Mouse (Mus musculus): ENCODE results near the gene Rassf5. TPM values are rescaled to one million over a fixed set of nuclear protein-coding genes. Genes with fewer than 3 reads are reported as not detected.
A peak's percentile ranks its signal among the peaks of the same experiment; 100 is the strongest.
"Not testable (repeated sequence)": the region's sequence is repeated elsewhere in the genome, so short reads cannot be mapped to it uniquely, and the experiment has no call there.

Rassf5 gene
- polyA plus RNA-seq, 1 experiment from 2014 or later, result 4.0 TPM

GRCm38 (mm10) chr1:131153018-131153629, 91.9 kb downstream of the Rassf5 start, which contains the start of gene Eif2d:
TSS of gene Eif2d (plus strand) at chr1:131153181.
- ATAC-seq (ENCODE audit: low read depth), result peak; percentile 100
- DNase-seq (ENCODE audit: low spot score), result peak; percentile 95
- Histone ChIP-seq H3K4me3 (ENCODE audit: low read depth, low read length) (peak within 1 kb of the TSS; percentile 83), H3K4me1 (ENCODE audit: control insufficient read depth, insufficient read depth, low read length) (peaks cover 7% of the 10 kb centered on the region), H3K36me3 (ENCODE audit: control insufficient read depth, insufficient read depth, low read length) (peaks cover 8% of the 10 kb centered on the region; the same call in 1 of the 2 replicates), H3K4me2 (ENCODE audit: low read depth, low read length) (peak within 1 kb of the TSS; percentile 87), H3K9me3 (ENCODE audit: control insufficient read depth, low read length) (no peaks in the 10 kb centered on the region), H3K27ac (replicated peaks; ENCODE audit: low read depth, low read length) (no peak within 1 kb of the TSS; the same call in 1 of the 2 replicates), H3K27me3 (replicated peaks; ENCODE audit: control insufficient read depth, insufficient read depth, low read length) (no peaks in the 10 kb centered on the region), H3K9ac (ENCODE audit: low read depth, low read length) (peak within 1 kb of the TSS; percentile 80)
- WGBS, result under 1% methylated on average over 21 of the region's 27 CpGs

DNA sequence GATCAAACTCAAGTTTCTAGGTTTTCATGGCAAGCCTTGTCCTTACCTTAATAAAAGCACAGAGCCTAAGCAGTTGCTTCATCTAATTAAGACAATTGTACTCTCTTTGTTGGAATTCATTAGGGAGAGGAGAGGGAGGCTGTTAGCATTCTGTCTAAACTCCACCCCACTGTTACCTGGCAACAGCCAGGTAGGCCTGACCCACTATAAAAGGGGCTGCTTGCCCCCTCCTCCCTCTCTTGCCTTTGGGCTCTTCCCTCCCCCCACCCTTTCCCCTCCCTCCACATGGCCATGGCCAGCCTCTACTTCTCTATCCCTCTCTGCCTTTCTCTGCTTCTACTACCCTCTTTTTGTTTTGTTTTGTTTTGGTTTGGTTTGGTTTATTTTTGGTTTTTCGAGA, 95.6 kb downstream of the Rassf5 start:
- H3K27ac ChIP-seq (replicated peaks; ENCODE audit: low read depth, low read length), result no peak overlapping the region
- WGBS, result 55% methylated on average over 1 of the region's 1 CpGs

GRCm38 (mm10) chr1:131146181-131146614, 98.9 kb downstream of the Rassf5 start:
- Histone ChIP-seq H3K9me3 (ENCODE audit: control insufficient read depth, low read length) (no peaks in the 10 kb centered on the region), H3K4me1 (ENCODE audit: control insufficient read depth, insufficient read depth, low read length) (no peaks in the 10 kb centered on the region), H3K36me3 (ENCODE audit: control insufficient read depth, insufficient read depth, low read length) (no peaks in the 10 kb centered on the region), H3K4me2 (ENCODE audit: low read depth, low read length) (no peak overlapping the region), H3K27ac (replicated peaks; ENCODE audit: low read depth, low read length) (no peak overlapping the region), H3K27me3 (replicated peaks; ENCODE audit: control insufficient read depth, insufficient read depth, low read length) (no peaks in the 10 kb centered on the region), H3K9ac (ENCODE audit: low read depth, low read length) (no peak overlapping the region), H3K4me3 (ENCODE audit: low read depth, low read length) (no peak overlapping the region)
- WGBS, result 78% methylated on average over 3 of the region's 3 CpGs
- DNase-seq (ENCODE audit: low spot score) (no peak), ATAC-seq (ENCODE audit: low read depth) (no peak)

More for the DNA sequence above, 95.6 kb downstream of the Rassf5 start:
- ATAC-seq (ENCODE audit: low read depth) (no peak), DNase-seq (ENCODE audit: low spot score) (no peak)
- H3K9ac ChIP-seq (ENCODE audit: low read depth, low read length), result no peak overlapping the region
- H3K36me3 ChIP-seq (ENCODE audit: control insufficient read depth, insufficient read depth, low read length), result no peaks in the 10 kb centered on the region
- H3K27me3 ChIP-seq (replicated peaks; ENCODE audit: control insufficient read depth, insufficient read depth, low read length), result no peaks in the 10 kb centered on the region
- H3K4me1 ChIP-seq (ENCODE audit: control insufficient read depth, insufficient read depth, low read length), result peaks cover 7% of the 10 kb centered on the region
- H3K4me3 ChIP-seq (ENCODE audit: low read depth, low read length), result no peak overlapping the region
- H3K9me3 ChIP-seq (ENCODE audit: control insufficient read depth, low read length), result no peaks in the 10 kb centered on the region
- no peak overlapping the region for H3K4me2 ChIP-seq (ENCODE audit: low read depth, low read length)

- not testable (repeated sequence) for H3K36me3 ChIP-seq (ENCODE audit: control insufficient read depth, insufficient read depth, low read length); H3K27me3 ChIP-seq (replicated peaks; ENCODE audit: control insufficient read depth, insufficient read depth, low read length); ATAC-seq (ENCODE audit: low read depth); H3K4me2 ChIP-seq (ENCODE audit: low read depth, low read length); DNase-seq (ENCODE audit: low spot score); H3K27ac ChIP-seq (replicated peaks; ENCODE audit: low read depth, low read length); H3K4me3 ChIP-seq (ENCODE audit: low read depth, low read length); H3K9ac ChIP-seq (ENCODE audit: low read depth, low read length); H3K4me1 ChIP-seq (ENCODE audit: control insufficient read depth, insufficient read depth, low read length); H3K9me3 ChIP-seq (ENCODE audit: control insufficient read depth, low read length)
- 83% methylated on average over 3 of the region's 3 CpGs for WGBS
These were observed 99.8 kb downstream of the Rassf5 start for GRCm38 (mm10) chr1:131145222-131145621.

DNA sequence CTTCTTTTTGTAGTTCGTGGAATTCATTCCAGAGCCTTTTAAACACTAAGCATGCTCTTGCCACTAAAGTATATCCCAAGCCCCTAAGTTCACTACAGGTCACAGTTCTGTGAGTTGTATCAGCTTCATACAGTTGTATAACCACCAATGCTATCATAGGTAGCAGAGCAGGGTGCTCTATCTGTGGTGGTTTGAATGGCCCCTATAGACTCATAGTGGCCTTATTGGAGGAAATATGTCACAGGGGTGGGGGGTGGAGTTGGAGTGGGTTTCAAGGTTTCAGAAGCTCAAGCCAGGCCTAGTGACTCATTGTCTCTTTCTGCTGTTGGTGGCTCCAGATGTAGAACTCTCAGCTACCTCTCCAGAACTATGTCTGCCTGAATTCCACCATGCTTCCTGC, 102.6 kb downstream of the Rassf5 start:
- Histone ChIP-seq H3K27ac (replicated peaks; ENCODE audit: low read depth, low read length) (no peak overlapping the region), H3K4me2 (ENCODE audit: low read depth, low read length) (no peak overlapping the region), H3K9ac (ENCODE audit: low read depth, low read length) (no peak overlapping the region), H3K27me3 (replicated peaks; ENCODE audit: control insufficient read depth, insufficient read depth, low read length) (no peaks in the 10 kb centered on the region), H3K9me3 (ENCODE audit: control insufficient read depth, low read length) (no peaks in the 10 kb centered on the region), H3K4me3 (ENCODE audit: low read depth, low read length) (no peak overlapping the region), H3K36me3 (ENCODE audit: control insufficient read depth, insufficient read depth, low read length) (no peaks in the 10 kb centered on the region), H3K4me1 (ENCODE audit: control insufficient read depth, insufficient read depth, low read length) (no peaks in the 10 kb centered on the region)
- DNase-seq (ENCODE audit: low spot score) (no peak), ATAC-seq (ENCODE audit: low read depth) (no peak)
- WGBS, result 74% methylated on average over 1 of the region's 1 CpGs

DNA sequence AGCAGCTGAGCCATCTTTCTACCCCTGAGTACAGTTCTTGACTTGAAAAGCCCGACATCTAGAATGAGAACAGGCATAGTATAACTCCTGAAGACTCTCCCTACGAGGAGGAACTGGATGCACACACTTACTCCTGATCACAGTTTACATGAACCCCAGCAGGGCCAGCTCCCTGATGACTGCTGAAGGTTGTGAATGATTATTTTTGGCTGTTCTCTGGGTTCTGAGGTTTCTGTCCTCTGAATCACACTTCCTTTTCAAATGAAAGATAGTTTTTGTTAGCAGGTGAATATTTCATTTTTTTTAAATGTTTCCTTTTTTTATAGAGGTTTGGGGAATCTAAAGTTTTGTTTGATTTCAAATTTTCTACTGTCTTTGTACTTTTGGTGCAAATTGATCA, 103.6 kb downstream of the Rassf5 start:
- DNase-seq (ENCODE audit: low spot score), result no peak
- Histone ChIP-seq H3K4me2 (ENCODE audit: low read depth, low read length) (no peak overlapping the region), H3K4me3 (ENCODE audit: low read depth, low read length) (no peak overlapping the region), H3K36me3 (ENCODE audit: control insufficient read depth, insufficient read depth, low read length) (no peaks in the 10 kb centered on the region), H3K27ac (replicated peaks; ENCODE audit: low read depth, low read length) (no peak overlapping the region), H3K4me1 (ENCODE audit: control insufficient read depth, insufficient read depth, low read length) (no peaks in the 10 kb centered on the region), H3K9ac (ENCODE audit: low read depth, low read length) (no peak overlapping the region), H3K9me3 (ENCODE audit: control insufficient read depth, low read length) (no peaks in the 10 kb centered on the region), H3K27me3 (replicated peaks; ENCODE audit: control insufficient read depth, insufficient read depth, low read length) (no peaks in the 10 kb centered on the region)
- ATAC-seq (ENCODE audit: low read depth), result no peak
- 67% methylated on average over 2 of the region's 2 CpGs for WGBS

DNA sequence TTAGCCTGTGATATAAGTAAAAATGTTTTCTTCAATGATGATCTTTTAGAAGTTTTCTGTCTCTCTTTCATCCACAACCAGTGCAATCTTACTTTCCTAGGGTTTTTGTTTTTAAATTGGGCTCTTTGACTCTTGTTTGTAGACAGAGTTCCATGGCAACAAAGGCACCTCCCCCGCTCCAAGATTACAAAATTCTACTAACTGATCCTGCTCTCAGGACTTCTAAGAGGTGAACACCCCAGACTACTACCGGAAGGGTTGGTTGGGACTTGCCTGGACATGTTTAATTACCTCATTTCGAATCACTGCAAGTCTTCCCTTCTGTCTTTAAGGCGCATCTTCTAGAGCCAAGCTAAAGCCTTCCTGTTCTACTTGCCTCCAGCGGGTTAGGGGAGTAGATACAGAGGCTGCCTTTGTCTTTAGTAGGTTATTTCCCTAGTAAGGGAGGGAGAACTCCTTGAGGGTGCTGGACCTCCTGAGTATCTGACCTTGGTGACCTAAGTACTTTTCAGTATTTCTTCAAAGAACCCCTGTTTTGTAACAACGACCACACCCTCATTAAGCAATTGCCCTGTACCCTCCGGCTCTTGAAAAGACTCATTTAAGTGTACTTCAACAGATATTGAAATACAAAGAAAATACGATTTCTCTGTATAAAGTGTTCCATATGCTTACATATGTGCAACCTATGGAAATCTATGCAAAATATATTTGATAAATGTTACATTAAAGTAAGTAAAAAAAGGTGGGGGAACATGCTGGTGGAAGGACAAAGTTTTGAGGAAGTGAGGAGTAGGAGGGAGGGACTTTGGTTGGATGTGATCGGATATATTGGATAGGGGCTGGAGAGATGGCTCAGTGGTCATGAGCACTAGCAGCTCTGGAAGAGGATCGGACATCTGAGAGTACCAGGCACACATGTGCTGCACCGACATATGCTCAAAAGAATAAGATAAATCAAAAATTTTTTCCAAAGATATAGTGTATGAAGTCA, 105.7 kb downstream of the Rassf5 start:
- no peak overlapping the region for H3K27ac ChIP-seq (replicated peaks; ENCODE audit: low read depth, low read length)
- DNase-seq (ENCODE audit: low spot score) (peak; percentile 73), ATAC-seq (ENCODE audit: low read depth) (no peak)
- no peaks in the 10 kb centered on the region for H3K36me3 ChIP-seq (ENCODE audit: control insufficient read depth, insufficient read depth, low read length)
- peak overlapping the region; percentile 72; the same call in 1 of the 2 replicates for H3K9ac ChIP-seq (ENCODE audit: low read depth, low read length)
- no peaks in the 10 kb centered on the region for H3K27me3 ChIP-seq (replicated peaks; ENCODE audit: control insufficient read depth, insufficient read depth, low read length)
- 44% methylated on average over 11 of the region's 11 CpGs for WGBS
- no peaks in the 10 kb centered on the region for H3K9me3 ChIP-seq (ENCODE audit: control insufficient read depth, low read length)
- peak overlapping the region; percentile 84 for H3K4me2 ChIP-seq (ENCODE audit: low read depth, low read length)
- no peaks in the 10 kb centered on the region; the same call in 1 of the 2 replicates for H3K4me1 ChIP-seq (ENCODE audit: control insufficient read depth, insufficient read depth, low read length)
- peak overlapping the region; percentile 77; the same call in 1 of the 2 replicates for H3K4me3 ChIP-seq (ENCODE audit: low read depth, low read length)

- H3K27me3 ChIP-seq (replicated peaks; ENCODE audit: control insufficient read depth, insufficient read depth, low read length), result no peaks in the 10 kb centered on the region
- no peaks in the 10 kb centered on the region for H3K36me3 ChIP-seq (ENCODE audit: control insufficient read depth, insufficient read depth, low read length)
- WGBS, result 4% methylated on average over 39 of the region's 49 CpGs
- peak within 1 kb of the TSS; percentile 72 for H3K9ac ChIP-seq (ENCODE audit: low read depth, low read length)
- peak within 1 kb of the TSS; percentile 89 for H3K27ac ChIP-seq (replicated peaks; ENCODE audit: low read depth, low read length)
- H3K4me1 ChIP-seq (ENCODE audit: control insufficient read depth, insufficient read depth, low read length), result no peaks in the 10 kb centered on the region; the same call in 1 of the 2 replicates
- peak; percentile 95 for DNase-seq (ENCODE audit: low spot score)
- peak within 1 kb of the TSS; percentile 84 for H3K4me2 ChIP-seq (ENCODE audit: low read depth, low read length)
- H3K4me3 ChIP-seq (ENCODE audit: low read depth, low read length), result peak within 1 kb of the TSS; percentile 77
- peak; percentile 98 for ATAC-seq (ENCODE audit: low read depth)
- no peaks in the 10 kb centered on the region for H3K9me3 ChIP-seq (ENCODE audit: control insufficient read depth, low read length)
These were observed 106.7 kb downstream of the Rassf5 start, which contains the start of gene Dyrk3 for GRCm38 (mm10) chr1:131138191-131139016. TSS of gene Dyrk3 (minus strand) at chr1:131138340.

Measured in embryonic facial prominence, embryonic 14.5 days (tissue).